Mouse (Mus musculus) ES-E14 (cell line): ENCODE measurements at regions not wholly inside any gene's neighbourhood (a gene's known extent, or its start where the extent isn't known, plus 50 kb on each side); places are given as distances from the start of the nearest gene placed in this dataset.
A peak's percentile ranks its signal among the peaks of the same experiment; 100 is the strongest.

Experiments
- ZC3H11A ChIP-seq: IDR thresholded peaks from 2 replicates; pipeline ENCODE4 v1.6.1; 2012; ENCODE audit warnings: low read depth, mild to moderate bottlenecking, inconsistent platforms, low read length, borderline replicate concordance
- ZNF384 ChIP-seq: IDR thresholded peaks from 2 replicates; pipeline ENCODE4 v1.6.1; 2012; ENCODE audit warnings: low read depth, low read length, inconsistent platforms

- TF ChIP-seq ZC3H11A (0 out of 2 replicates have a peak, but pooled peaks have one; percentile 20), ZNF384 (no peak)
These were observed 136.3 kb upstream of the Ubr2 start for GRCm38 (mm10) chr17:47146640-47147039.
